Mouse (Mus musculus): Measurements from ENCODE around the gene Theg. TPM values are rescaled to one million over a fixed set of nuclear protein-coding genes. Genes with fewer than 3 reads are reported as not detected.

Theg gene
- total RNA-seq, 2 experiments from 2014 or later, result not detected

GRCm38 (mm10) chr10:79543884-79544597 is 43.1 kb downstream of the Theg start:
- no peak for DNase-seq (ENCODE audit: extremely low spot score in 1 of 2, low spot score in 2 of 2)
- intact Hi-C loops (cut with DNase I), result no loop called here

GRCm38 (mm10) chr10:79542171-79542570 is 45.0 kb downstream of the Theg start:
- intact Hi-C loops (cut with DNase I), result no loop called here
- DNase-seq (ENCODE audit: extremely low spot score in 1 of 2, low spot score in 2 of 2), result no peak

GRCm38 (mm10) chr10:79541522-79541921 is 45.6 kb downstream of the Theg start:
- no peak for DNase-seq (ENCODE audit: extremely low spot score in 1 of 2, low spot score in 2 of 2)

GRCm38 (mm10) chr10:79540746-79541145 is 46.4 kb downstream of the Theg start:
- intact Hi-C loops (cut with DNase I), result no loop called here
- no peak for DNase-seq (ENCODE audit: extremely low spot score in 1 of 2, low spot score in 2 of 2)

More at GRCm38 (mm10) chr10:79541522-79541921, 45.6 kb downstream of the Theg start:
- intact Hi-C loops (cut with DNase I), result no loop called here

GRCm38 (mm10) chr10:79539701-79540495 is 47.2 kb downstream of the Theg start:
- no peak for DNase-seq (ENCODE audit: extremely low spot score in 1 of 2, low spot score in 2 of 2)
- intact Hi-C loops (cut with DNase I), result no loop called here

GRCm38 (mm10) chr10:79538873-79539272 is 48.3 kb downstream of the Theg start:
- intact Hi-C loops (cut with DNase I), result no loop called here

GRCm38 (mm10) chr10:79538323-79538722 is 48.8 kb downstream of the Theg start:
- DNase-seq (ENCODE audit: extremely low spot score in 1 of 2, low spot score in 2 of 2), result no peak
- intact Hi-C loops (cut with DNase I), result no loop called here

More at GRCm38 (mm10) chr10:79538873-79539272, 48.3 kb downstream of the Theg start:
- no peak for DNase-seq (ENCODE audit: extremely low spot score in 1 of 2, low spot score in 2 of 2)

- DNase-seq (ENCODE audit: extremely low spot score in 1 of 2, low spot score in 2 of 2), result no peak
- intact Hi-C loops (cut with DNase I), result no loop called here
These were observed 49.4 kb downstream of the Theg start for GRCm38 (mm10) chr10:79537781-79538180.

GRCm38 (mm10) chr10:79537271-79537670 is 49.9 kb downstream of the Theg start:
- intact Hi-C loops (cut with DNase I), result no loop called here
- no peak for DNase-seq (ENCODE audit: extremely low spot score in 1 of 2, low spot score in 2 of 2)

GRCm38 (mm10) chr10:79536461-79537080 is 50.6 kb downstream of the Theg start:
- no peak for DNase-seq (ENCODE audit: extremely low spot score in 1 of 2, low spot score in 2 of 2)
- intact Hi-C loops (cut with DNase I), result no loop called here

- no peak for DNase-seq (ENCODE audit: extremely low spot score in 1 of 2, low spot score in 2 of 2)
- intact Hi-C loops (cut with DNase I), result no loop called here
These were observed 51.7 kb downstream of the Theg start for GRCm38 (mm10) chr10:79535431-79535830.

GRCm38 (mm10) chr10:79534426-79534825 is 52.7 kb downstream of the Theg start:
- DNase-seq (ENCODE audit: extremely low spot score in 1 of 2, low spot score in 2 of 2), result no peak

GRCm38 (mm10) chr10:79533126-79533911 is 53.8 kb downstream of the Theg start, which contains the start of gene Plpp2:
Plpp2 (minus strand) TSS chr10:79533796.
- DNase-seq (ENCODE audit: extremely low spot score in 1 of 2, low spot score in 2 of 2), result peak in 1 of 2 experiments; percentile 76
- intact Hi-C loops (cut with DNase I), result no loop called here

More at GRCm38 (mm10) chr10:79534426-79534825, 52.7 kb downstream of the Theg start:
- intact Hi-C loops (cut with DNase I), result no loop called here

- no peak for DNase-seq (ENCODE audit: extremely low spot score in 1 of 2, low spot score in 2 of 2)
- intact Hi-C loops (cut with DNase I), result no loop called here
These were observed 54.5 kb downstream of the Theg start for GRCm38 (mm10) chr10:79532678-79533077.

- intact Hi-C loops (cut with DNase I), result no loop called here
- DNase-seq (ENCODE audit: extremely low spot score in 1 of 2, low spot score in 2 of 2), result no peak
These were observed 55.5 kb downstream of the Theg start for GRCm38 (mm10) chr10:79531593-79531992.

- intact Hi-C loops (cut with DNase I), result no loop called here
- no peak for DNase-seq (ENCODE audit: extremely low spot score in 1 of 2, low spot score in 2 of 2)
These were observed 56.4 kb downstream of the Theg start for GRCm38 (mm10) chr10:79530721-79531120.

- intact Hi-C loops (cut with DNase I), result no loop called here
- no peak for DNase-seq (ENCODE audit: extremely low spot score in 1 of 2, low spot score in 2 of 2)
These were observed 56.9 kb downstream of the Theg start for GRCm38 (mm10) chr10:79530241-79530640.

GRCm38 (mm10) chr10:79528081-79528480 is 59.0 kb downstream of the Theg start:
- no peak for DNase-seq (ENCODE audit: extremely low spot score in 1 of 2, low spot score in 2 of 2)
- intact Hi-C loops (cut with DNase I), result no loop called here

- intact Hi-C loops (cut with DNase I), result no loop called here
- no peak for DNase-seq (ENCODE audit: extremely low spot score in 1 of 2, low spot score in 2 of 2)
These were observed 59.7 kb downstream of the Theg start for GRCm38 (mm10) chr10:79527453-79527845.

Data from left cerebral cortex, postnatal 10 days (tissue).